7 mouse cellular contexts compared by ENCODE assay signal in the genomic region with DNA sequence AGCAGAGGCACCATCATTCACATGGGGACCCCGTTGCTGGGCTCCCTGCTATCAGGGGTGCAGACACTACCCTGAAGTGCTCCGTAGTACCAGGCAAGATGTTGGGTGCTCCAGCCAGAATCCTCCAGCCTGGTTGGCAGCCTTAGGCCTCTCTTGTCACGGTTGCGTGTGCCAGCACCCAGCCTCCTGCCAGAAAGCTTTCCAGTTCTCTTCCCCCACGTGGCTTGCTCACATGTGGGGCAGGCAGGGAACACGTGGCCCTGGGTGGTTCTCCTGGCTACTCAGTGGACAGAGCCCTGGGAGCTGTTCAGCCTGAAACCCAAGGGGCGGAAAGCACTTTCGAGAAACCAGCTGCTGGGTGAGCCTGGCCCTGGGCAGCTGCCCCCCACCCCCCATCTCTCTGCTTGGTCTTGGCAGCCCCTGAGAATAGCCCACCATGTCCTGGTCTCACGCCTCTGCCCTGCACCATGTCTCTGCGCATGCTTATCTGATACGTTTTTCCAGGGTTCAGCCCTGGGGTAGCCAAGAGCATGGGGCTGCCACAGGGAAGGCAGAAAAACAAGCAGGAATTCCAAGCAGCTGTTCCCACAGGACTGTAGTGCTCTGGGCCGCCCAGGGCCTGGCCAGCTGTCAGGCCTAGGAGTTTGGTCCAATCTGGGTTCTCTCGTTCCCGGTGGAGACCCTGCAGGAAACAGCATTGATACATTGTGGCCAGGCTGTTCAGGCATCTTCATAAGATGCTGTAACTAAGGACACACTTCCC. TPM values are rescaled to one million over a fixed set of nuclear protein-coding genes. Genes with fewer than 3 reads are reported as not detected.
DNase-seq lines count a peak whose midpoint lies in the region; ATAC-seq and TF ChIP-seq lines count a peak whose summit lies in the region.

No protein-coding gene starts in this region.

- no peak for ATAC-seq in monocyte, adult 5-6 weeks (replicated peaks; ENCODE audit: insufficient number of reproducible peaks, low FRiP score, low TSS enrichment, poor library complexity, severe bottlenecking)

- H3K36me3 ChIP-seq in kidney, adult 2 months (ENCODE audit: control insufficient read depth, insufficient read depth, low read length), result no peaks in the 10 kb centered on the region

- peak overlapping the region; percentile 72 for H3K27ac ChIP-seq in kidney, adult 2 months (ENCODE audit: insufficient read depth, low read depth, low read length)

- H3K4me1 ChIP-seq in kidney, adult 2 months (ENCODE audit: control insufficient read depth, insufficient read depth, low read length), result peaks cover 18% of the 10 kb centered on the region

- H3K4me3 ChIP-seq in kidney, adult 2 months (ENCODE audit: insufficient read depth, low read depth, low read length), result no peak overlapping the region

- no peak for TF ChIP-seq POLR2A in kidney, adult 2 months (IDR thresholded peaks at IDR 0.05; ENCODE audit: low read depth, low read length)

- intact Hi-C loops in gastrocnemius, postnatal 14 days (cut with DNase I; ENCODE audit: low total_unique reads), result no loop called here
- intact Hi-C loops in left cerebral cortex, postnatal 25 days (cut with DNase I), result no loop called here

- no peaks in the 10 kb centered on the region for H3K27me3 ChIP-seq in kidney, adult 2 months (replicated peaks; ENCODE audit: control insufficient read depth, insufficient read depth, low read length)

- WGBS in kidney, adult 2 months, result 45% methylated on average over 14 of the region's 14 CpGs

- no peak for TF ChIP-seq CTCF in kidney, adult 2 months (conservative IDR thresholded peaks at IDR 0.05; ENCODE audit: insufficient read depth, insufficient read length, low read depth, low read length)

- DNase-seq in adrenal gland, postnatal 36 days, result peak; percentile 82 to 87
- DNase-seq in cerebellum, postnatal 10 days, result peak; percentile 93
- DNase-seq in gastrocnemius, postnatal 14 days, result peak; percentile 92
- peak; percentile 98 for DNase-seq in kidney, adult 2 months
- peak; percentile 82 to 95 for DNase-seq in left cerebral cortex, postnatal 25 days (ENCODE audit: low spot score in 2 of 2)
- peak; percentile 76 to 84 for DNase-seq in right cerebral cortex, adult 2 months (ENCODE audit: low spot score in 2 of 2)

RNA-seq across cellular contexts. Expression of a gene that starts 54.2 kb away (rescaled TPM):
- 10 to 100 TPM in 1 of 2 experiments, 1 to 10 TPM in 1; 7.8 to 19.4 TPM for total RNA-seq in adrenal gland, postnatal 36 days (2021)
- total RNA-seq in gastrocnemius, postnatal 14 days (2021), result 1 to 10 TPM; 5.7 to 5.9 TPM
- polyA plus RNA-seq in kidney, adult 2 months (2012; rRNA removed), result 16.7 and 19.7 TPM in 2 replicates
- 1 to 10 TPM; 2.1 to 2.5 TPM for total RNA-seq in left cerebral cortex, postnatal 25 days (2021)
- 0.10 TPM in 1 of 3 replicates, not detected in the others for total RNA-seq in monocyte, adult 5-6 weeks (2017)

RNA-seq across cellular contexts. Expression of a gene that starts 54.8 kb away (rescaled TPM):
- 10 to 100 TPM; 40.3 to 55.6 TPM for total RNA-seq in adrenal gland, postnatal 36 days (2021)
- 10 to 100 TPM; 21.0 to 21.2 TPM for total RNA-seq in gastrocnemius, postnatal 14 days (2021)
- polyA plus RNA-seq in kidney, adult 2 months (2012; rRNA removed), result 58.7 and 68.2 TPM in 2 replicates
- total RNA-seq in left cerebral cortex, postnatal 25 days (2021), result 10 to 100 TPM; 36.5 to 40.0 TPM
- total RNA-seq in monocyte, adult 5-6 weeks (2017), result 24.9 to 42.9 TPM (median 27.3 TPM) in 3 replicates
